Mouse (Mus musculus): ENCODE results near the gene Adat2. TPM values are rescaled to one million over a fixed set of nuclear protein-coding genes. Genes with fewer than 3 reads are reported as not detected.
A peak's percentile ranks its signal among the peaks of the same experiment; 100 is the strongest.

Gene Adat2
- total RNA-seq, 1 experiment from 2014 or later: 4.5 TPM

DNA sequence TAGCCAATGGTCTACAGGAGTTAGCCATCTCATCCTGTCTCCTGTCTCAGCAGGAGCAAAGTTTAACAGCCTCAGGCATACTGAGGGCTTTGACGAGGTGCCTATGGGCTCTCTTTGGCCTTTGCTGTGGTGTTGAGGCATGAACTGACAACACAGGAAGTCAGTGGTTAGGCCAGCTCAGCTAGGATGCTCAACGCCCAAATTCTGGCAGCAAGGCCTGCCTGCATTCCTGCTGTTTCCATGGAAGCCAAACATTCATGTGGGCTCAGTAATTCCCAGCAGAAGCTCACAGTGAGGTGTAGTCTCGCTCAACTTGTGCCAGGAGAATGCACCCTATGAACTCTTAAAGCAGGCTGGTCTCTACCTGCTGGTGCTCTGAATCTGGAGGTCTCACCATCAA is 43.4 kb downstream of the Adat2 start:
- DNase-seq: no peak

DNA sequence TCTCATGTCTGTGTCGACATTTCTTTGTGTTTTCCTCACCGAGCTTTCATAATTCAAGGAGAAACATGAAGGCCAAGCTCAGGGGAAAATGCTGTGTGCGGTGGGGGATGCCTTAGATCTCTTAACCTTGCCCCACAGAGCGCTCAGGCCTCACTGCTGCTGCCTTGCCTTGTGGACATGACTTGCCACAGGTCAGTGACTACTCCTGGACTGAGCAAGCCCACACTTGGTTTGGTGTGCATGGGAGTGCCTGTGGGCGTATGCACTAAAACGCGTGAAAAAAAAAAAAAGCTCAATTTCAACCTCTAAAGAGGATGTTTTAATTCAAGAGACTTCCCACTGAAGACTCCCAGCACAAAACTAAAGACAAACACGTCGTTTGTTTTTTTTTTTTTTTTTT is 44.2 kb downstream of the Adat2 start:
- peak; percentile 37 for DNase-seq

DNA sequence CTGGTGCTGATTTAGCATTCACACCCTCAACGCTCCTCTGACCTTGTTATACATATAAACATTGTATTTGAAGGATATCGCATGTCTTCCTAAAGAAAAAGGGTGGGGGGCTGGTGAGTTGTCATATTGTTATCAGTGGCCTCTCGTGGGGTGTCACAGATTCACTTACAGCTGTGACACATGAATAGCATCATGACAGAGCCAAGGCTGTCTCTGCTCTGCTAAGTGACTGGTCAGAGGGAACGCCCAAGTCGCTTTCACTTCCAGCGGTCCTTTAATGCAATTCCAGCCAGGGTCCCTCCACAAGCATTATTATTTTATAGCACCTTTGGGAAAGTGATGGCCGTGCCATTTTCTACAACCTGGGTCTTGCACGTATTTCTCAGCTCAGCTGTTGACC is 44.8 kb downstream of the Adat2 start:
- no peak for DNase-seq

DNA sequence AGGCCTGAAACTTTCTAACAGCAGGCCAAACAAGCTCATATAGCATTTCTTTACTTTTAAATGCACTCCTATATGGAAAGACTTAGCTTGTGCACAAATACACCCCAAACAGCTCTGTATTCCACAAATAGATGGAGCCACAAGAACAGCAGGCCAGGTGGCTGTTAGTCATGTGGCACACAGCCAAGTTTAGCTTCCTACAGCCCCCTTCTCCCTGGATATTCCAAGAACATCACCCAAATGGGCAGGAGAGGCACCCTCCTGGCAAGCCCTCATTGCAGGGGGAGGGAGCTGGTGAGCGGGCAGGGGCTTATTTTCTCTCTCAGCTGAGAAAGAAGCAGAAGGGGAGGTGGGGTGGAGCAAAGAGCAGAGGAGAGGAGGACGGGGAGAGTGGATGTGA is 48.2 kb downstream of the Adat2 start:
- no peak for DNase-seq

Other genes with a start within 250 kb of the Adat2 start
- 26.3 and 31.4 TPM in 2 replicates for gene Phactr2, start 78.5 kb upstream of the Adat2 start, total RNA-seq (2021)
- gene Fuca2, start 53.4 kb upstream of the Adat2 start, total RNA-seq (2021): 17.8 and 18.5 TPM in 2 replicates
- 50.8 and 51.9 TPM in 2 replicates for gene Pex3, start 248 bp downstream of the Adat2 start, total RNA-seq (2021)

Data from adrenal gland, postnatal 14 days (tissue).